ENCODE assay signal across 18 mouse cellular contexts in the genomic region with DNA sequence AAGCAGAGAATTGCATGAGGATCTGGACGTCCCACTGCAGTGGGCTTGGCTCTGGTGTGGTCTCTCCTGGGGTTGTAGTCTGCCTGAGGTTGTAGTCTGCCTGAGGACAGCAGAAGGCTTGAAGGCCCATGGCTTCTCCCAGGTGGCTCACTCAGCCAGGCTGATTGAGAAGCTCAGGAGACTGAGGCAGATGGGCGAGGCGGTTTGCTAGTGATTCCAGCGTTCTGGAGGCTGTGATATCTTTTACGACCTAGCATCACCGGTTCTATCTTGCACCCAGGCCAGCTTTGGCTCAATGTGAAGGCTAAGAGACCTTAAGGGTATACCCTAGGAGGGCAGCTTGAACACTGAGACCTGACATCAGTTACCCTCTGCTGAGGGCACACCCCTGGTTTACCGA. TPM values are rescaled to one million over a fixed set of nuclear protein-coding genes. Genes with fewer than 3 reads are reported as not detected.
DNase-seq lines count a peak whose midpoint lies in the region; ATAC-seq and TF ChIP-seq lines count a peak whose summit lies in the region.
"Had no signal": no experiment of that assay in that cellular context is flagged by ENCODE, and none has a peak within 500 bp of the region (broad histone marks: within the 10 kb centered on the region; RNA-seq: fewer than 3 reads in every experiment).

No protein-coding gene starts in this region.

- intact Hi-C loops in heart, postnatal 36 days (cut with DNase I): no loop called here

- TF ChIP-seq POLR2A in liver, adult 2 months (IDR thresholded peaks at IDR 0.05; ENCODE audit: extremely low read depth, insufficient read depth, low read length): no peak

- H3K4me3 ChIP-seq in heart, embryonic 11.5 days (ENCODE audit: low read depth, low read length): no peak overlapping the region
- no peak overlapping the region for H3K4me3 ChIP-seq in liver, adult 2 months (ENCODE audit: insufficient read depth, low read depth, low read length)
- H3K4me3 ChIP-seq in brown adipose tissue, adult 24 weeks (ENCODE audit: insufficient read depth, low read depth, low read length): no peak overlapping the region
- H3K4me3 ChIP-seq in intestine, embryonic 15.5 days (replicated peaks): no peak overlapping the region
- H3K4me3 ChIP-seq: embryonic facial prominence, embryonic 12.5 days; forebrain, embryonic 12.5 days; heart, embryonic 15.5 days; liver, embryonic 15.5 days; myocyte had no signal

- H3K9ac ChIP-seq in heart, embryonic 11.5 days (ENCODE audit: low read depth, low read length): no peak overlapping the region; the same call in 1 of the 2 replicates
- no peak overlapping the region for H3K9ac ChIP-seq in liver, adult 2 months (ENCODE audit: low read depth, low read length)
- no peak overlapping the region for H3K9ac ChIP-seq in intestine, embryonic 15.5 days
- H3K9ac ChIP-seq: embryonic facial prominence, embryonic 12.5 days; forebrain, embryonic 12.5 days; heart, embryonic 15.5 days; liver, embryonic 15.5 days had no signal

- H3K9me3 ChIP-seq in heart, embryonic 11.5 days (replicated peaks; ENCODE audit: control insufficient read depth, low read length): no peaks in the 10 kb centered on the region
- no peaks in the 10 kb centered on the region for H3K9me3 ChIP-seq in intestine, embryonic 15.5 days
- H3K9me3 ChIP-seq: embryonic facial prominence, embryonic 12.5 days; forebrain, embryonic 12.5 days; G1E; heart, embryonic 15.5 days; liver, embryonic 15.5 days had no signal

- peak overlapping the region; percentile 62; the same call in 1 of the 2 replicates for H3K27ac ChIP-seq in heart, embryonic 11.5 days (ENCODE audit: low read depth, low read length)
- H3K27ac ChIP-seq in liver, adult 2 months (replicated peaks; ENCODE audit: insufficient read depth, low read depth, low read length): peak overlapping the region; percentile 45
- H3K27ac ChIP-seq in brown adipose tissue, adult 24 weeks (replicated peaks; ENCODE audit: low read depth, low read length): peak overlapping the region; percentile 73
- peak overlapping the region; percentile 76 for H3K27ac ChIP-seq in intestine, embryonic 15.5 days
- H3K27ac ChIP-seq: forebrain, embryonic 12.5 days; liver, embryonic 15.5 days had no signal

- H3K27me3 ChIP-seq in heart, embryonic 11.5 days (ENCODE audit: control insufficient read depth, insufficient read depth, low read length): no peaks in the 10 kb centered on the region
- no peaks in the 10 kb centered on the region for H3K27me3 ChIP-seq in liver, adult 2 months (ENCODE audit: control insufficient read depth, insufficient read depth, low read length)
- H3K27me3 ChIP-seq in intestine, embryonic 15.5 days (replicated peaks): no peaks in the 10 kb centered on the region
- H3K27me3 ChIP-seq: embryonic facial prominence, embryonic 12.5 days; forebrain, embryonic 12.5 days; heart, embryonic 15.5 days; liver, embryonic 15.5 days had no signal

- no peaks in the 10 kb centered on the region for H3K36me3 ChIP-seq in heart, embryonic 11.5 days (ENCODE audit: control insufficient read depth, insufficient read depth, low read length)
- H3K36me3 ChIP-seq in liver, adult 2 months (ENCODE audit: control insufficient read depth, insufficient read depth, low read length): no peaks in the 10 kb centered on the region
- H3K36me3 ChIP-seq in intestine, embryonic 15.5 days: no peaks in the 10 kb centered on the region
- H3K36me3 ChIP-seq: embryonic facial prominence, embryonic 12.5 days; forebrain, embryonic 12.5 days; G1E; heart, embryonic 15.5 days; liver, embryonic 15.5 days had no signal

- DNase-seq in heart, postnatal 36 days: no peak
- no peak for DNase-seq in liver, adult 2 months (ENCODE audit: extremely low read depth, low read depth, low spot score)
- no peak for DNase-seq in liver
- no peak for DNase-seq in adrenal gland, postnatal 10 days
- DNase-seq: adrenal gland, postnatal 25 days; cerebellum, adult 11 months; cerebellum, postnatal 36 days; thymus, postnatal 14 days had no signal

- peaks cover 19% of the 10 kb centered on the region for H3K4me1 ChIP-seq in heart, embryonic 11.5 days (ENCODE audit: control insufficient read depth, insufficient read depth, low read length)
- H3K4me1 ChIP-seq in liver, adult 2 months (ENCODE audit: control insufficient read depth, insufficient read depth, low read length): no peaks in the 10 kb centered on the region
- peaks cover 5% of the 10 kb centered on the region; the same call in 1 of the 2 replicates for H3K4me1 ChIP-seq in brown adipose tissue, adult 24 weeks (ENCODE audit: control insufficient read depth, insufficient read depth, insufficient read length, low read length)
- peaks cover 26% of the 10 kb centered on the region; the same call in 1 of the 2 replicates for H3K4me1 ChIP-seq in intestine, embryonic 15.5 days (replicated peaks)
- H3K4me1 ChIP-seq: liver, embryonic 15.5 days had no signal

- WGBS in heart, embryonic 11.5 days (ENCODE audit: insufficient replicate concordance): 65% methylated on average over 7 of the region's 7 CpGs
- WGBS in liver, adult 2 months: 69% methylated on average over 7 of the region's 7 CpGs
- 33% methylated on average over 7 of the region's 7 CpGs for WGBS in intestine, embryonic 15.5 days

- no peaks in the 10 kb centered on the region for H3K79me2 ChIP-seq in liver, adult 2 months (ENCODE audit: control insufficient read depth, insufficient read depth, low read length)

- ATAC-seq in heart, embryonic 11.5 days (replicated peaks; ENCODE audit: insufficient number of reproducible peaks, low FRiP score, low TSS enrichment): no peak
- peak; percentile 62 for ATAC-seq in intestine, embryonic 15.5 days
- ATAC-seq in CD4-positive, CD25-positive, alpha-beta regulatory T cell, adult 4 months: no peak

- H3K4me2 ChIP-seq in heart, embryonic 11.5 days: no peak overlapping the region
- H3K4me2 ChIP-seq in intestine, embryonic 15.5 days (replicated peaks): peak overlapping the region; percentile 26; the same call in 1 of the 2 replicates
- H3K4me2 ChIP-seq: embryonic facial prominence, embryonic 12.5 days; forebrain, embryonic 12.5 days; heart, embryonic 15.5 days; liver, embryonic 15.5 days had no signal

- TF ChIP-seq CTCF in liver, adult 2 months (IDR thresholded peaks at IDR 0.05; ENCODE audit: low read depth, low read length): no peak

RNA-seq across cellular contexts. Expression of a gene that starts 10.5 kb away (rescaled TPM):
- polyA plus RNA-seq in heart, embryonic 11.5 days (2014; fragmentation: Nextera tagmentation; extraction: Ambion mirVana): 113 and 140 TPM in 2 replicates
- total RNA-seq in heart, postnatal 36 days (2021): 10 to 100 TPM; 34.3 to 37.5 TPM
- 11.8 and 14.0 TPM in 2 replicates for total RNA-seq in liver, adult 2 months (2014; rRNA removed)
- 12.0 and 13.6 TPM in 2 replicates for polyA plus RNA-seq in liver, adult 2 months (2012; rRNA removed)
- 12.6 and 19.9 TPM in 2 replicates for polyA plus RNA-seq in brown adipose tissue, adult 24 weeks (2012; ENCODE audit: insufficient read depth, insufficient read length, missing spikeins)
- 167 and 173 TPM in 2 replicates for polyA plus RNA-seq in intestine, embryonic 15.5 days (2015; fragmentation: Nextera tagmentation; extraction: Ambion mirVana)
- polyA plus RNA-seq in CD4-positive, CD25-positive, alpha-beta regulatory T cell, adult 4 months (2017; shearing (Covaris generic)): 10 to 100 TPM; 43.2 to 59.6 TPM
- 10 to 100 TPM; 66.4 to 78.9 TPM for total RNA-seq in adrenal gland, postnatal 10 days (2021)
